Mouse (Mus musculus): Measurements from ENCODE around the gene Mettl1. TPM values are rescaled to one million over a fixed set of nuclear protein-coding genes. Genes with fewer than 3 reads are reported as not detected.
A peak's percentile ranks its signal among the peaks of the same experiment; 100 is the strongest.
"Not testable (repeated sequence)": the region's sequence is repeated elsewhere in the genome, so short reads cannot be mapped to it uniquely, and the experiment has no call there.

The Mettl1 gene
- polyA plus RNA-seq, 1 experiment = 12.1 TPM

GRCm38 (mm10) chr10:127058161-127058560 is 16.9 kb downstream of the Mettl1 start:
- peaks cover 33% of the 10 kb centered on the region for H3K4me1 ChIP-seq
- peaks cover 81% of the 10 kb centered on the region for H3K27me3 ChIP-seq (replicated peaks)
- peaks cover 4% of the 10 kb centered on the region for H3K36me3 ChIP-seq (replicated peaks; ENCODE audit: low read length)
- TF ChIP-seq GATA1 (IDR thresholded peaks at IDR 0.05; ENCODE audit: borderline replicate concordance, low read length) = no peak
- TF ChIP-seq FLI1 (IDR thresholded peaks at IDR 0.05; ENCODE audit: low read length) = no peak
- peak overlapping the region; percentile 30 for H3K4me3 ChIP-seq (replicated peaks)
- H3K9me3 ChIP-seq = peaks cover 14% of the 10 kb centered on the region

DNA sequence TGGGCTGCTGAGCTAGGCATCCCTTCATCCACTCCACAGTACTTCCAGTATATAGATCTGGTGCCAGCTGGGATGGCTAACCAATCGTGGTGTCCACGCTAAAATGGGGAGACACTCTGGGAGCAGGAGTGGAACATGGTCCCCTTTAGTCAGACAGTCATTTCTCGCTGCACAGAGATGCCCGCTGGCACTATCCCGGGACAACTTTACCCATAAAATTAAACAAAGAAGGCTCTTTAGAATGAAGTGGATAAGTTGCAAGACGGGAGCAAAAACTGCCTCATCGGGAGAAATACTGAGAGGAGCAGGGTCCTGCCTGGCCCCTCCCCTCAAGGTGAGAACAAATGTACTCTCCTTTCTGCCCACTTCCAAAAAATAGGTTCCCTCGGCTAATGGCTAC is 17.5 kb downstream of the Mettl1 start:
- Histone ChIP-seq H3K4me1 (peaks cover 36% of the 10 kb centered on the region), H3K9me3 (peaks cover 14% of the 10 kb centered on the region), H3K36me3 (replicated peaks; ENCODE audit: low read length) (peaks cover 4% of the 10 kb centered on the region), H3K27me3 (replicated peaks) (peaks cover 78% of the 10 kb centered on the region), H3K4me3 (replicated peaks) (peak overlapping the region; percentile 93)
- TF ChIP-seq FLI1 (IDR thresholded peaks at IDR 0.05; ENCODE audit: low read length) (no peak), GATA1 (IDR thresholded peaks at IDR 0.05; ENCODE audit: borderline replicate concordance, low read length) (no peak)

DNA sequence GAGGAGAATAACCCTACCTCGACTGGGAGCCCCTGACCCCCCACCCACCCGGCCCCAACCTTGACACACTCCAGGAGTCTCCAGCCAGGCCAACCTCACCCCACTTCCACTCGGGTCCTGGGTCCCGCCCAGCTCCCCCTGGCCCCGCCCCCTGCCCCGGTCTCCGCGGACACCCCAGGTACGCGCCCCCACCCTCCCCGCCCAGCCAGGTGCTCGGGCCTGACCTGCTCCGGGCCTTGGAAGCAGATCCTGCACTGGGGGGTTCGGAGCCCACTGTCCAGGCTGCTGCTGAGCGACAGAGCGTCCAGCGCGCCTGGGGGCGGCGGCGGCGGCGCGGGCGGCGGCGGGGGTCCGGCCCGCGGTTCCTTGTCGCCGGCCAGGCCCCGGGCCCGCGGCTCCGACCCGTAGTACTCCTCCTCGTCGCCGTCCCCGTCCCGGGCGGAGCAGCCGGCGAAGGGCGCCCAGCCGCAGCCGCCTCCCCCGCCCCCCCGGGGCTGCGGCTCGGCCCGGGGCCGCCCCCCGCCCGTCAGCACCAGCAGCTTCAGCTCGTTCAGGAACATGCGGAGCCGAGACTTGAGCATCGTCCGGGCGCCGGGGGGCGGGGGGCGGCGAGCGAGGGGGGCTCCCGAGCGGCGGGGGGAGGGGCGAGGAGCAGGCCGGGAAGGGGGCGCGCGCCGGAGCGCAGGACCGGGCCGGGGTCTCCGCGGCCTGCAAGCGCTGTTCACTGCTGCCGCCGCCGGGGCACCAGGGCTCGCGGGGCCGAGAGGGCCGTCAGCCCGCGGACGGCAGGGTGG is 18.2 kb downstream of the Mettl1 start:
- Histone ChIP-seq H3K9me3 (peaks cover 14% of the 10 kb centered on the region), H3K27me3 (replicated peaks) (peaks cover 72% of the 10 kb centered on the region), H3K4me1 (peaks cover 43% of the 10 kb centered on the region), H3K4me3 (replicated peaks) (peak overlapping the region; percentile 93), H3K36me3 (replicated peaks; ENCODE audit: low read length) (peaks cover 7% of the 10 kb centered on the region)
- TF ChIP-seq FLI1 (IDR thresholded peaks at IDR 0.05; ENCODE audit: low read length) (no peak), GATA1 (IDR thresholded peaks at IDR 0.05; ENCODE audit: borderline replicate concordance, low read length) (no peak)

- Histone ChIP-seq H3K4me1 (peaks cover 52% of the 10 kb centered on the region), H3K9me3 (peaks cover 14% of the 10 kb centered on the region), H3K27me3 (replicated peaks) (peaks cover 63% of the 10 kb centered on the region), H3K36me3 (replicated peaks; ENCODE audit: low read length) (peaks cover 15% of the 10 kb centered on the region), H3K4me3 (replicated peaks) (peak within 1 kb of the TSS; percentile 93)
- TF ChIP-seq FLI1 (IDR thresholded peaks at IDR 0.05; ENCODE audit: low read length) = no peak
- TF ChIP-seq GATA1 (IDR thresholded peaks at IDR 0.05; ENCODE audit: borderline replicate concordance, low read length) = no peak
Measured at GRCm38 (mm10) chr10:127059968-127060916, 19.0 kb downstream of the Mettl1 start, which contains the start of gene March9. TSS of gene March9 (minus strand) at chr10:127060184.

DNA sequence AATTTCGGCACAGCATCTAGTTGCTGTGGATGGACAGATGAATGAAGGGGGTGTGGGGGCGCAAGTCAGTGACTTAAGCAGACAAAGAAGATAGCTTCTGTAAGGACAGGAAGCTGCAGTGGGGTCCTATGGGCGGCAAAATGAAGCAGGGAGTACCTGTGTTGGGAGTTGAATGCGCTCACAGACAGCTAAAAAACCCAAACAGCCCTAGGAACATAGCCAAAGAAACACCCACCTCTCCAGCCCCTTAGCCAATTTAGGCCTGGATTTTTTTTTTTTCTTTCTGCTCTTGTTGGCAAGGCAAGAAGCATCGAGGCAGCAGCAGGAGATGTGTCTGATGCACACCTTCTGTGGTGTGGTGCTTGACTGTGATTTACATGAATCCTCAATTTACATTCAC is 19.9 kb downstream of the Mettl1 start:
- TF ChIP-seq GATA1 (IDR thresholded peaks at IDR 0.05; ENCODE audit: borderline replicate concordance, low read length) = no peak
- TF ChIP-seq FLI1 (IDR thresholded peaks at IDR 0.05; ENCODE audit: low read length) = no peak
- H3K9me3 ChIP-seq = peaks cover 14% of the 10 kb centered on the region
- peaks cover 23% of the 10 kb centered on the region for H3K36me3 ChIP-seq (replicated peaks; ENCODE audit: low read length)
- peaks cover 57% of the 10 kb centered on the region for H3K27me3 ChIP-seq (replicated peaks)
- H3K4me1 ChIP-seq = peaks cover 60% of the 10 kb centered on the region
- H3K4me3 ChIP-seq (replicated peaks) = no peak overlapping the region

DNA sequence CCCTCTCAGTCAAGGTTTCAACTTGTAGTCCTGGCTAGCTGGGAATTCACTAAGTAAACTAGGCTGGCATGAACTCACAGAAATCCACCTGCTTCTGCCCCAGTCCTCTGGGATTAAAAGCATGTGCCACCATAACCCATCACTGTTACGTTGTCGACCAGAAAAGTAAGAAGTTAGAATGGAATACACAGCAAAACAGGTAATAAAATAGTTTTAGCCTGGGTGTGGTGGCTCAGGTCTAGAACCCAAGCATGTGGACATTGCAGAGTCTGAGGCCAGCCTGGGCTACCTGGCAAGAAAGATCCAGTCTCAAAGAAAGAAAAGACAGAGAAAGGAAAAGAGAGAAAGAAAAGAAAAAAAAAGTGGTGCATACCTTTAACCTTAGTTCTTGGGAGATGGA is 20.3 kb downstream of the Mettl1 start:
- Histone ChIP-seq H3K4me3 (replicated peaks) (no peak overlapping the region), H3K9me3 (peaks cover 10% of the 10 kb centered on the region), H3K27me3 (replicated peaks) (peaks cover 53% of the 10 kb centered on the region), H3K4me1 (peaks cover 63% of the 10 kb centered on the region), H3K36me3 (replicated peaks; ENCODE audit: low read length) (peaks cover 23% of the 10 kb centered on the region)
- TF ChIP-seq GATA1 (IDR thresholded peaks at IDR 0.05; ENCODE audit: borderline replicate concordance, low read length) = no peak
- no peak for TF ChIP-seq FLI1 (IDR thresholded peaks at IDR 0.05; ENCODE audit: low read length)

DNA sequence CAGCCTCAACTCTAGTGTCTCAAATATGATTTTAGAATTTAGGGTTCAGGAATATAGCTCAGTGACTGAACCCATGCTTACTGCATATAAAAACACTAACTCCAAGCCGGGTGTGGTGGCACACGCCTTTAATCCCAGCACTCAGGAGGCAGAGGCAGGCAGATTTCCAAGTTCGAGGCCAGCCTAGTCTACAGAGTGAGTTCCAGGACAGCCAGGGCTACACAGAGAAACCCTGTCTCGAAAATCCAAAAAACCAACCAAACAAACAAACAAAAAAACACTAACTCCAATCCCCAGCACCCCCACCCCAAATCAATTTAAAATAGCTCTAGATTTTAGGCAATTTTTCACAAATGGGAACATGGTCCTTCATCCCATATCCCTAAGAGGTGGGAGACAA is 20.9 kb downstream of the Mettl1 start:
- Histone ChIP-seq H3K27me3 (replicated peaks) (peaks cover 49% of the 10 kb centered on the region), H3K4me1 (peaks cover 69% of the 10 kb centered on the region), H3K36me3 (replicated peaks; ENCODE audit: low read length) (peaks cover 29% of the 10 kb centered on the region)
- H3K4me3 ChIP-seq (replicated peaks); H3K9me3 ChIP-seq: not testable (repeated sequence)

DNA sequence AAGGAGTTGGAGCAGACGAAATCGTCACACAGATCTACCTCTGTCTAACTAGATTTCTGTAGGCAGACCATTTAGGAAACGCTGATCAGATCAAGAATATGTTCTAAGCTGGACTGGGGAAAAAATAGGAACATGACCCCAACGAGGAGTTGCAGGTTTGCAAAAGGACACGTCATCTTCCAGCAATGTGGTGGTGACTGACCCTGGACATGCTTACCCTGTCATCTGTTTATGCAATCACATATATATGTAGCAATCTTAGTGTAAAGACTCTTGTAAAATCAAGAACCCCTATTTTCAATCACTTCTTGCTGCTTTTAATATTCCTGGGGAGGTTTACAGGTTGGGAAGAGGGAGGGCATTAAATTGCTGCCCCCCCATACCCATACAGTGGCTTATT is 21.3 kb downstream of the Mettl1 start:
- Histone ChIP-seq H3K4me3 (replicated peaks) (no peak overlapping the region), H3K27me3 (replicated peaks) (peaks cover 45% of the 10 kb centered on the region), H3K36me3 (replicated peaks; ENCODE audit: low read length) (peaks cover 33% of the 10 kb centered on the region), H3K4me1 (peaks cover 69% of the 10 kb centered on the region), H3K9me3 (peaks cover 2% of the 10 kb centered on the region)
- no peak for TF ChIP-seq GATA1 (IDR thresholded peaks at IDR 0.05; ENCODE audit: borderline replicate concordance, low read length)
- no peak for TF ChIP-seq FLI1 (IDR thresholded peaks at IDR 0.05; ENCODE audit: low read length)

GRCm38 (mm10) chr10:127063239-127063872 is 22.1 kb downstream of the Mettl1 start, which contains the start of gene Cdk4:
TSS of gene Cdk4 (plus strand) at chr10:127063534.
- no peaks in the 10 kb centered on the region for H3K9me3 ChIP-seq
- H3K4me3 ChIP-seq (replicated peaks) = peak within 1 kb of the TSS; percentile 97
- peaks cover 36% of the 10 kb centered on the region for H3K27me3 ChIP-seq (replicated peaks)
- TF ChIP-seq GATA1 (IDR thresholded peaks at IDR 0.05; ENCODE audit: borderline replicate concordance, low read length) (no peak), FLI1 (IDR thresholded peaks at IDR 0.05; ENCODE audit: low read length) (no peak)
- peaks cover 41% of the 10 kb centered on the region for H3K36me3 ChIP-seq (replicated peaks; ENCODE audit: low read length)
- H3K4me1 ChIP-seq = peaks cover 71% of the 10 kb centered on the region

Measured in megakaryocyte, embryonic 14.5 days (primary cell).